Mouse (Mus musculus) heart, postnatal 10 days (tissue): ENCODE data around the gene Gm3402. TPM values are rescaled to one million over a fixed set of nuclear protein-coding genes. Genes with fewer than 3 reads are reported as not detected.
A peak's percentile ranks its signal among the peaks of the same experiment; 100 is the strongest.
"Not testable (repeated sequence)": the region's sequence is repeated elsewhere in the genome, so short reads cannot be mapped to it uniquely, and the experiment has no call there.

Experiments
- DNase-seq, 2 experiments: peaks; one replicate each; pipeline ENCODE4 v3.0.0; 2021
- intact Hi-C: fragments of 180-260 bp; cut with DNase I; formaldehyde crosslinking; loops from one replicate; pipeline ENCODE4 v1.15.1; 2025
- total RNA-seq, 2 experiments: library from RNA; stranded (reverse); gene quantifications; 2 replicates each; pipeline ENCODE4 v1.2.3; 2021

Gm3402 gene
- not detected for total RNA-seq

DNA sequence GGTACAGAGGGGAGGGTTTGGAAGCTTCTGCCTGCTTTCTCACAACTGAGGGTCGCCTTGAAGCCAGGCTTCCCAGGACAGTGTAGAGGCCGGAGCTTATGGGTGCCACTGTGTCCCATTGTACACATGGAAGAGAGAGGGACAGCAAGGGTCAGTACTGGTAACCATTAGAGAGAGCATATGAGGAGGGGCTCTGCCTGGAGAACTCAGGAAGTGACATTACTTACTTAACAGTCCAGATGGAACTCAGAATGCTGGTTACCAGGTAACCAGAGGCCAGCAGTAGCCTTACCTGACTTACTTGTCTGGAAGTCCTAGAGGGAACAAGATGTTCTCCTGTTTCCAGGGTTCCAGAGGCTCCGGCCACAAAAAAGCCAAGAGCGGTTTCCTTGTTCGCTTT lies at the start of gene Gm3402:
Gm3402 (plus strand) TSS at position 301 of the 400 bp plus-strand sequence.
- DNase-seq, intact Hi-C loops: not testable (repeated sequence)

DNA sequence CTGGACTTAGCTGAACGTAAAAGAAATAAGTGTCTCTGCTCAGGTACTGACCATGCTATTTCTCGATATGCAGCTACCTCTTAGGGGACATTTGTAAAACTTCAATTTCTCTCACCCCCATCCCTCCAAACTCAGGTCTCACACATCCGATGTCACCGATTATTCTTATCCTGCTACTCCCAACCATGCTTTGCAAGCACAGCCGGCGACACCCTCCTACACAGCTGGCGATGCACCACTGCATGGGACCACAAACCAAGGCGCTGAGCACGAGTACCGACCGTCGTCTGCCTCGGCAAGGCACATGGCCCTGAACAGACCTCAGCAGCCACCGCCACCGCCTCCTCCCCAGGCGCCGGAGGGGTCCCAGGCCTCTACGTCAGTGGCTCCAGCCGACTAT lies 47.3 kb upstream of the Gm3402 start:
- DNase-seq: no peak
- intact Hi-C loops: no loop called here

DNA sequence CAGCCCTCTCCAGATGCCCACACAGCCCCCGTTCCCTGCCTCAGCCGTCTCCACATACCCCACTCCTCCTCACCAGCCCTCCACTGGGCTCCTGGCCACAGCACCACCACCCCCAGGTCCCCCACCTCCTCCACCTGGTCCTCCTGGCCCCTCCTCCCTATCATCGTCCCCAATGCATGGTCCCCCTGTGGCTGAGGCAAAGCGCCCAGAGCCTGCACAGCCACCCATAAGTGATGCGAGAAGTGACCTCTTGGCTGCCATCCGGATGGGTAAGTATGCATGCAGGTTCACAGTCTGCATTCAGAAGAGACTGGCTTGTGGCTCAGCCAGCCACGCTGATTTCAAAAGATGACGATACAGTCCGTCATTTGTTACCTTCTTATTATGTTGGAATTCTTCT lies 45.6 kb upstream of the Gm3402 start:
- intact Hi-C loops: no loop called here
- no peak for DNase-seq

DNA sequence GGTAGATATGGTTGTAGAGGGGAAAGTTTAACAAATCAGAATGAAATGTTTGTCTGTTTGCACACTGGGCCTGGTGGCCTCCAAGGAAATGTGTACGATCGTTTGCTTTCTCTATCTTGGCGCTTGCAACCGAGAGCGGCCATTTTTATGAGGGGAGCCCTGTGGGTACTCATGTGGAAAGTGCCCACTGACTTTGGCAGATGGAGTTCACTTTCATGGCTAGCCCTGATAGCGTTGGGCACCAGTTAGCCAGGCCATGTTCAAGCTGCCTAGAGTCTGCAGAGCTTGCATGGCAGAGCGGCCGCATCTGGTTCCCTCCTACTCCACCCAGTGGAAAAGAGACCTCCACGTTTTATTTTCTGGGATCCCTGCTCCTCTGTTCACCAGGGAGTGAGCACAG lies 43.1 kb upstream of the Gm3402 start:
- intact Hi-C loops: loop anchor here (10.0 kb wide), 1 partner anchor 286 kb away; the partner anchor contains the start of gene 1700001J03Rik
- DNase-seq: no peak

DNA sequence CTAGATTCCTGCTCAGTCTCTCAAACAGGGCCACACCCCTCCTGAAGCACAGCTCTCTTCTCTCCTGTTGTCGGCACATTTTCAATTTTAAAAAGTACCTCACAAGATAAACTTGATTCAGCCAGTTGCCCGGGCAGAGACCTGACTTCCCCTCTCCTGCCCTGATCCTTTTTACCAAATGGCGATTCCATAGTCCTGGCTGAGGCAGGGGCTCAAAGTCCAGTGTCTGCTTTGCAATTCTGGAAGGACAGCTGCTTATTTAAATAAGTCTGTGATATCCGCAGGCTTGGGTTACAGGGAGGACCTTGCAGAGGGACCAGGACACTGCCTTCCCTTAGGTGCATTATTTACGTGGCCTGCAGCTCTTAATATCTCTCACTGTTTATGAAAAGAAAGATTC lies 42.6 kb upstream of the Gm3402 start:
- no peak for DNase-seq
- intact Hi-C loops: loop anchor here (10.0 kb wide), 1 partner anchor 287 kb away; the partner anchor contains the start of gene 1700001J03Rik

DNA sequence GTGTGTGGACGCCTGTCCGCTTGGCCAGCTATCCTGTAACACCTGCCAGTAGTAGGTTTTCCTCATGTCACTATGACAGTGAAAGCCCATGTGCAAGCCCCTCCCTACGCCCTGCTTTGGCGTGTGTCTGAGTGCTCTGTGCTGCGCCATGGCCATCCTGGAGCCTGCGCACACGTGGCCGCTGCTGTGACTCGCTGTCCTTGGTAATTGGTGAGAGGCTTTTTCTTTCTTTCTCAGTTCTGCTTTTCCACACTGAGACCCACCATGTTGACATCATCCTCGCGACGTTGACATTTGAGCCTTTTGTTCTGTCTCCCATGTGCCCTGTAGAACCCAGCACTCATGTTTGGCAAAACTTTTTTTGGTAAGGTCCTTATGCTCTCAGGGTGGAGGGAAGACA lies 42.1 kb upstream of the Gm3402 start:
- DNase-seq: no peak
- intact Hi-C loops: loop anchor here (10.0 kb wide), 1 partner anchor 287 kb away; the partner anchor contains the start of gene 1700001J03Rik

DNA sequence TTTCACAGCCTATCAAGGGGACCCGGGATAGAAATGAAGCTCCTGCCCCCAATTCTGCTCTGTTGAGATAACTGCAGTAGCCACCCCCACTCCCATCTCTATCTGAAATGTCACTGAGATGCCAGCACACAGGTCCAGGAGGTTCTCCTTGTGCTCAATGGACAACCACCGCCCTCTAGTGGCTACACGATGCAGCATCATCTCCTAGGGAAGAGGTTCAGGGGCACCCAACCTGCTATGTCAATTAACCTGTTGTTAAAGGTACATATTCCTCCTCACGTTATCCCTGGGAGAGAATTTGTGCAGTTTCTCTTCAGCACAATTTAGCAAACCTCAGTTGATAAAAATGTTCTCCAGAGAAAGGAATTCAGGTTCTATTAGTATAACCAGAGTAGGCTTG lies 34.4 kb upstream of the Gm3402 start:
- DNase-seq: peak; percentile 22 to 44
- intact Hi-C loops: loop anchor here (5.0 to 10.0 kb wide), 2 partner anchors 147 to 295 kb away; partner anchors contain the start of gene 1700001J03Rik

DNA sequence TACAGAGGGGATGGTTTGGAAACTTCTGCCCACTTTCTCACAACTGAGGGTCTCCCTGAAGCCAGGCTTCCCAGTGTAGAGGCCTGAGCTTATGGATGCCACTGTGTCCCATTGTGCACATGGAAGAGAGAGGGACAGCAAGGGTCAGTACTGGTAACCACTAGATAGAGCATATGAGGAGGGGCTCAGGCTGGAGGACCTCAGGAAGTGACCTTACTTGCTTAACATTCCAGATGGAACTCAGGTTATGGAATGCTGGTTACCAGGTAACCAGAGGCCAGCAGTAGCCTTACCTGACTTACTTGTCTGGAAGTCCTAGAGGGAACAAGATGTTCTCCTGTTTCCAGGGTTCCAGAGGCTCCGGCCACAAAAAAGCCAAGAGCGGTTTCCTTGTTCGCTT lies 32.3 kb upstream of the Gm3402 start, which contains the start of gene Gm6408:
Gm6408 (plus strand) TSS at position 301 of the 400 bp plus-strand sequence.
- DNase-seq, intact Hi-C loops: not testable (repeated sequence)

DNA sequence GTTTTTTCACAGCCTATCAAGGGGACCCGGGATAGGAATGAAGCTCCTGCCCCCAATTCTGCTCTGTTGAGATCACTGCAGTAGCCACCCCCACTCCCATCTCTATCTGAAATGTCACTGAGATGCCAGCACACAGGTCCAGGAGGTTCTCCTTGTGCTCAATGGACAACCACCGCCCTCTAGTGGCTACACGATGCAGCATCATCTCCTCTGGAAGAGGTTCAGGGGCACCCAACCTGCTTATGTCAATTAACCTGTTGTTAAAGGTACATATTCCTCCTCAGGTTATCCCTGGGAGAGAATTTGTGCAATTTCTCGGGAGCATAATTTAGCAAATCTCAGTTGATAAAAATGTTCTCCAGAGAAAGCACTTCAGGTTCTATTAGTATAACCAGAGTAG lies 25.0 kb upstream of the Gm3402 start:
- intact Hi-C loops: not testable (repeated sequence)
- DNase-seq: peak; percentile 17 to 35

DNA sequence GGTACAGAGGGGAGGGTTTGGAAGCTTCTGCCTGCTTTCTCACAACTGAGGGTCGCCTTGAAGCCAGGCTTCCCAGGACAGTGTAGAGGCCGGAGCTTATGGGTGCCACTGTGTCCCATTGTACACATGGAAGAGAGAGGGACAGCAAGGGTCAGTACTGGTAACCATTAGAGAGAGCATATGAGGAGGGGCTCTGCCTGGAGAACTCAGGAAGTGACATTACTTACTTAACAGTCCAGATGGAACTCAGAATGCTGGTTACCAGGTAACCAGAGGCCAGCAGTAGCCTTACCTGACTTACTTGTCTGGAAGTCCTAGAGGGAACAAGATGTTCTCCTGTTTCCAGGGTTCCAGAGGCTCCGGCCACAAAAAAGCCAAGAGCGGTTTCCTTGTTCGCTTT lies 22.9 kb upstream of the Gm3402 start, which contains the start of gene Gm6370:
Gm6370 (plus strand) TSS at position 301 of the 400 bp plus-strand sequence.
- intact Hi-C loops, DNase-seq: not testable (repeated sequence)

DNA sequence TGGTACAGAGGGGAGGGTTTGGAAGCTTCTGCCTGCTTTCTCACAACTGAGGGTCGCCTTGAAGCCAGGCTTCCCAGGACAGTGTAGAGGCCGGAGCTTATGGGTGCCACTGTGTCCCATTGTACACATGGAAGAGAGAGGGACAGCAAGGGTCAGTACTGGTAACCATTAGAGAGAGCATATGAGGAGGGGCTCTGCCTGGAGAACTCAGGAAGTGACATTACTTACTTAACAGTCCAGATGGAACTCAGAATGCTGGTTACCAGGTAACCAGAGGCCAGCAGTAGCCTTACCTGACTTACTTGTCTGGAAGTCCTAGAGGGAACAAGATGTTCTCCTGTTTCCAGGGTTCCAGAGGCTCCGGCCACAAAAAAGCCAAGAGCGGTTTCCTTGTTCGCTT lies 11.8 kb upstream of the Gm3402 start, which contains the start of gene 4930449I24Rik:
4930449I24Rik (plus strand) TSS at position 301 of the 400 bp plus-strand sequence.
- DNase-seq, intact Hi-C loops: not testable (repeated sequence)

DNA sequence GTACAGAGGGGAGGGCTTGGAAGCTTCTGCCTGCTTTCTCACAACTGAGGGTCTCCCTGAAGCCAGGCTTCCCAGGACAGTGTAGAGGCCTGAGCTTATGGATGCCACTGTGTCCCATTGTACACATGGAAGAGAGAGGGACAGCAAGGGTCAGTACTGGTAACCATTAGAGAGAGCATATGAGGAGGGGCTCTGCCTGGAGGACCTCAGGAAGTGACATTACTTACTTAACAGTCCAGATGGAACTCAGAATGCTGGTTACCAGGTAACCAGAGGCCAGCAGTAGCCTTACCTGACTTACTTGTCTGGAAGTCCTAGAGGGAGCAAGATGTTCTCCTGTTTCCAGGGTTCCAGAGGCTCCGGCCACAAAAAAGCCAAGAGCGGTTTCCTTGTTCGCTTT lies 11.6 kb downstream of the Gm3402 start, which contains the start of gene Gm3404:
Gm3404 (plus strand) TSS at position 301 of the 400 bp plus-strand sequence.
- DNase-seq, intact Hi-C loops: not testable (repeated sequence)

DNA sequence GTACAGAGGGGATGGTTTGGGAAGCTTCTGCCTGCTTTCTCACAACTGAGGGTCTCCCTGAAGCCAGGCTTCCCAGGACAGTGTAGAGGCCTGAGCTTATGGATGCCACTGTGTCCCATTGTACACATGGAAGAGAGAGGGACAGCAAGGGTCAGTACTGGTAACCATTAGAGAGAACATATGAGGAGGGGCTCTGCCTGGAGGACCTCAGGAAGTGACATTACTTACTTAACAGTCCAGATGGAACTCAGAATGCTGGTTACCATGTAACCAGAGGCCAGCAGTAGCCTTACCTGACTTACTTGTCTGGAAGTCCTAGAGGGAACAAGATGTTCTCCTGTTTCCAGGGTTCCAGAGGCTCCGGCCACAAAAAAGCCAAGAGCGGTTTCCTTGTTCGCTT lies 23.4 kb downstream of the Gm3402 start, which contains the start of gene Gm3409:
Gm3409 (plus strand) TSS at position 301 of the 400 bp plus-strand sequence.
- DNase-seq, intact Hi-C loops: not testable (repeated sequence)

DNA sequence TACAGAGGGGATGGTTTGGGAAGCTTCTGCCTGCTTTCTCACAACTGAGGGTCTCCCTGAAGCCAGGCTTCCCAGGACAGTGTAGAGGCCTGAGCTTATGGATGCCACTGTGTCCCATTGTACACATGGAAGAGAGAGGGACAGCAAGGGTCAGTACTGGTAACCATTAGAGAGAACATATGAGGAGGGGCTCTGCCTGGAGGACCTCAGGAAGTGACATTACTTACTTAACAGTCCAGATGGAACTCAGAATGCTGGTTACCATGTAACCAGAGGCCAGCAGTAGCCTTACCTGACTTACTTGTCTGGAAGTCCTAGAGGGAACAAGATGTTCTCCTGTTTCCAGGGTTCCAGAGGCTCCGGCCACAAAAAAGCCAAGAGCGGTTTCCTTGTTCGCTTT lies 41.9 kb downstream of the Gm3402 start, which contains the start of gene Gm3415:
Gm3415 (plus strand) TSS at position 301 of the 400 bp plus-strand sequence.
- intact Hi-C loops: not testable (repeated sequence)

DNA sequence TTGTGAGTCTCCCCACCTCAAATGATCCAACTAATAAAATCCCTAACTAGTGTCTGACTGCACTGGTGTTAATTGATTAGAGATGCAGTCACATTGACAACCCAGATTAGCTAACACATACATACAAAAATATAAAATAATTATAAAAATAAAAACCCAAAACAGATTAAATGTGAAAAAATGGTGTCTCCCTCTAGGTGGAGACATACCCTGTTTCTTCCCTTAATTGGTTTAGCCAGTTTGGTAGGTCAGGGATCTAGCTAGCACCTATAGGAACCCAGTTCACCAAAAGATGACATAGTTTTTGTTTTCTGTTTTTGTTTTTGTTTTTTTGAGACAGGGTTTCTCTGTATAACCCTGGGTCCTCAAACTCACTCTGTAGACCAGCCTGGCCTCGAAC lies 50.3 kb downstream of the Gm3402 start:
- DNase-seq: no peak
- intact Hi-C loops: no loop called here

More for the DNA sequence above, 41.9 kb downstream of the Gm3402 start, which contains the start of gene Gm3415:
- not testable (repeated sequence) for DNase-seq

Other genes starting within 250 kb of the Gm3402 start
- under 1 TPM; 0.50 to 0.53 TPM for gene Wasf3, start 129.1 kb upstream of the Gm3402 start, total RNA-seq
- gene Gm6408, start 32.2 kb upstream of the Gm3402 start, total RNA-seq: not detected
- not detected for gene Gm6370, start 22.8 kb upstream of the Gm3402 start, total RNA-seq
- gene 4930449I24Rik, start 11.7 kb upstream of the Gm3402 start, total RNA-seq: not detected
- not detected for gene Gm3404, start 11.7 kb downstream of the Gm3402 start, total RNA-seq
- gene Gm3409, start 23.5 kb downstream of the Gm3402 start, total RNA-seq: not detected
- gene Gm3415, start 42.0 kb downstream of the Gm3402 start, total RNA-seq: not detected
- not detected for gene Gpr12, start 71.1 kb downstream of the Gm3402 start, total RNA-seq